Mouse (Mus musculus) embryonic stem cell, embryonic (primary cell): Measurements from ENCODE around the gene Gcnt2.
"Not testable (repeated sequence)": the region's sequence is repeated elsewhere in the genome, so short reads cannot be mapped to it uniquely, and the experiment has no call there.

Experiments
- CTCF ChIA-PET, 4 experiments: fragments of 300-600 bp in 2 of 4; fragments of 350-600 bp in 2 of 4; sonication (Branson Sonifier 250); formaldehyde crosslinking; loops; one replicate each; lab custom pipeline; 2022; ENCODE audit warnings: inconsistent platforms in 2 of 4; lab: Charles Lee
- POLR2A ChIA-PET, 4 experiments: fragments of 300-600 bp in 2 of 4; fragments of 350-600 bp in 2 of 4; sonication (Branson Sonifier 250); formaldehyde crosslinking; loops; one replicate each; lab custom pipeline; 2022; ENCODE audit warnings: antibody characterized with exemption in 4 of 4, inconsistent platforms in 1 of 4; lab: Charles Lee

Gcnt2 gene

GRCm38 (mm10) chr13:40910047-40910446 lies 50.5 kb downstream of the Gcnt2 start:
- CTCF ChIA-PET, result interaction anchor here (0.6 to 1.6 kb wide), 21 partner anchors 9 to 312 kb away, joined by 3 to 12 read pairs (median 3); no protein-coding TSS in a partner anchor
- POLR2A ChIA-PET, result interaction anchor here (0.5 to 15.4 kb wide), 18 partner anchors 9 to 67 kb away, joined by 3 to 180 read pairs (median 4); partner anchors contain the start of gene Gcnt2 (in 1 of the 4)

- POLR2A ChIA-PET, result interaction anchor here in 1 of 4 experiments (1.2 to 15.4 kb wide), 8 partner anchors 10 to 52 kb away, joined by 3 to 180 read pairs (median 8); partner anchors contain the start of gene Gcnt2
Measured at GRCm38 (mm10) chr13:40911951-40912350, 52.4 kb downstream of the Gcnt2 start.

DNA sequence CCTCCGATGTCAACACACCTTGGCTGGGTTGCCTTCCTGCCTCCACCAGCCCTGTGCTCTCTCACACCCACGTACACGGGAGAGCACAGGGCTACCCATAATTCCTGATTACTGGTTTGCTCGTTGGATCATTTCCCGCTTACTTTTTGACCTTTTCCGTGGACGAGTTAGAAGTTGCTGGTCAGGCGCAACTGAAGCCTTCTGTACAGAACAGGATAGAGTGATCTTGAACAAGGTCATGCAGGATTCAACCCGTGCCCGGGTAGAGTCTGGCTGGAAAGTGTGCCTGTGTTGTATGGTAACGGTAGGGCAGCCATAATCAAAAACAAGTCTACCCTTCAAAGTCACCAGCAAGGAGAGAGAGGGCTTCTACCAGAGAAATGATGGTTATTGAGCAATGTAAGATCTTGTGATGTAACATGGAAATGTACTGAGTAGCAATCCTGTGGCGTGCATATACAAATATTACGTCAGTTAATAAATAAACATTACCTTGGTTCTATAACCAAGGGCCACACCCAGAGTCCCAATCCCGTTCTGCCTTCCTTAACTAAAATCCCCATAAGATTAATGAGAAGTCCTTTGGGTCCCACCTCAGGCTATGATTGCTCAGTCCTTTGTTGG lies 54.0 kb downstream of the Gcnt2 start:
- CTCF ChIA-PET, result no interaction called here
- POLR2A ChIA-PET, result interaction anchor here in 3 of 4 experiments (0.6 to 15.4 kb wide), 7 partner anchors 12 to 54 kb away, joined by 3 to 180 read pairs (median 3); partner anchors contain the start of gene Gcnt2 (in 1 of the 3)

More at GRCm38 (mm10) chr13:40911951-40912350, 52.4 kb downstream of the Gcnt2 start:
- CTCF ChIA-PET, result no interaction called here

DNA sequence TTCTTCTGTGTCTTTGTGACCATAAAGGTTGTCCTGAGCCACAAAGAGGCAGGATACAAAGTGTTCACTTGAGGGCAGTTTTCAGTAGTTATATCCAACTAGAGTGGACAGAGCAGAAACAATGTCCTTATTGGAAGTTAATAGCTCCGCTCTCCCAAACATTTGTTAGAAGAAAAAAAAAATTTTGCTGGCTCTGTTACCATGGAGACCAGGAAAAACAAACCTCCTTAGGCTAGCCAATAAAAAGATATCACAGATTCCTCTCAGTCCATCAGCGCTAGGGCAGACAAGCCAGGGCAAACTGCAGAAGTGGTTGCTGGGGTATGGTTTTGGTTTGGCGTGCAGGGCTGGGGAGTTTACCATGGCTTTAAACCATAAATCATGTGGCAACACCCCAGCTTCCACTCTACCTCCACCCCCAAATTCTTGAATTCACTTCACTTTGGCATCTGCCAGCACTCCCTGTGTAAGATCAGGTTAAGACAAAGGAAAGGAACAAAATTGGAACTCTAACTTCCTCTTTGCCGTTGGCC lies 54.6 kb downstream of the Gcnt2 start:
- ChIA-PET POLR2A (interaction anchor here (0.5 to 15.4 kb wide), 9 partner anchors 12 to 89 kb away, joined by 3 to 180 read pairs (median 5); partner anchors contain the start of gene Gcnt2 (in 1 of the 4)), CTCF (no interaction called here)

DNA sequence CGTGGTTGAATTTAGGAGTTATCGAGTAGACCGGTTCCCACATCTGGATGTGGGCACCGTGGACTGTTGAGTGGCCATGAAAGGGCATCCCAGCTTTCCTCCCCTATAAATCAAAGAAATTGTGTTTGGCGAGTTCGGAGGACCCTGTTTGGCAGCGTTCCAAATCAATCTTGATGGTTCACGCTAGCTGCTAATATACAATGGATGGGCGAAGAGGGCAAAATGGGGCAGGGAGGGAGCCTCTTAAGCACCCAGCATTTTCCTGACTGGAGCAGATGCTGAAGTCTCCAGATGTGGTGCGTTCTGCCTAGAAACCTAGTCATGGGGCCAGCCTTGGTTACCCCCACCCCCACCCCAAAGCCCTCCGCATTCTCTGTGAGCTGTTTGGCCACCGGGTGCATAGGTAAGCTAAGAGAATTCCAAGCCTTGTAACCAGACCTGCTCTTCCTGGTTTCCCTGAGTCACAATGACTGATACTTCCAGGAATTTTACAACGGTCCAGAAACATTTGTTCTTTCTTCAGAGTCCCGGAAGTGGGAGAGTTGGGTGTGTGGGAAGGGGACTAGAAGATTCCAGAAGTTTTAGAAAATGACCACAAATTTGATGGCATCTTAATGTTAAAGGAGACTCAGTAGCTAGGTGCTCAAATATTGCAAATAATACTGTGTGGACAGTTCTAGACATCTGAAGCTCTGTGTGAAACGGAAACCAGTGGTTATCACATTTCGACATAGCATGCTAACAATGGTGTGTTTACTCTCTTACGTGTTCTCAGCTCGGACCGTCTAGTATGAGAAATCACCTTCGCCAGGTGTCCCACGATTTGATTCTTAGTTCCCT lies 57.0 kb downstream of the Gcnt2 start:
- CTCF ChIA-PET, result interaction anchor here in 3 of 4 experiments (0.6 to 1.5 kb wide), 12 partner anchors 10 to 1022 kb away, joined by 3 to 18 read pairs (median 4); no protein-coding TSS in a partner anchor
- POLR2A ChIA-PET, result interaction anchor here (0.5 to 15.4 kb wide), 88 partner anchors 7 to 1388 kb away, joined by 3 to 180 read pairs (median 5); partner anchors contain the start of genes Smim13 (in 2 of the 4), Gcnt2 (in 1 of the 4) and Pak1ip1 (in 1 of the 4)

- CTCF ChIA-PET, result interaction anchor here (0.6 to 1.5 kb wide), 12 partner anchors 11 to 1023 kb away, joined by 3 to 18 read pairs (median 4); no protein-coding TSS in a partner anchor
- POLR2A ChIA-PET, result interaction anchor here (0.5 to 15.4 kb wide), 91 partner anchors 8 to 1389 kb away, joined by 3 to 180 read pairs (median 5); partner anchors contain the start of genes Smim13 (in 2 of the 4), Gcnt2 (in 1 of the 4), Pak1ip1 (in 1 of the 4) and Tmem170b (in 1 of the 4)
Measured at GRCm38 (mm10) chr13:40917161-40918091, 57.9 kb downstream of the Gcnt2 start.

- POLR2A ChIA-PET, result interaction anchor here in 3 of 4 experiments (0.6 to 15.4 kb wide), 13 partner anchors 10 to 67 kb away, joined by 3 to 180 read pairs (median 6); no protein-coding TSS in a partner anchor
- CTCF ChIA-PET, result no interaction called here
Measured at GRCm38 (mm10) chr13:40921326-40922059, 61.9 kb downstream of the Gcnt2 start.

GRCm38 (mm10) chr13:40922311-40922877 lies 62.8 kb downstream of the Gcnt2 start:
- ChIA-PET CTCF (interaction anchor here in 2 of 4 experiments (0.6 to 0.8 kb wide), 2 partner anchors 12 to 74 kb away, joined by 4 read pairs; no protein-coding TSS in a partner anchor), POLR2A (interaction anchor here (0.6 to 15.4 kb wide), 13 partner anchors 9 to 127 kb away, joined by 3 to 180 read pairs (median 3); no protein-coding TSS in a partner anchor)

- ChIA-PET CTCF (no interaction called here), POLR2A (interaction anchor here (0.7 to 15.4 kb wide), 16 partner anchors 9 to 94 kb away, joined by 3 to 180 read pairs (median 4); no protein-coding TSS in a partner anchor)
Measured at GRCm38 (mm10) chr13:40923756-40924315, 64.3 kb downstream of the Gcnt2 start.

GRCm38 (mm10) chr13:40928192-40928898 lies 68.8 kb downstream of the Gcnt2 start:
- ChIA-PET CTCF (interaction anchor here in 2 of 4 experiments (0.5 to 0.8 kb wide), 2 partner anchors 9 to 16 kb away, joined by 3 read pairs; no protein-coding TSS in a partner anchor), POLR2A (interaction anchor here in 3 of 4 experiments (0.5 to 9.1 kb wide), 13 partner anchors 8 to 210 kb away, joined by 3 to 52 read pairs (median 6); no protein-coding TSS in a partner anchor)

- POLR2A ChIA-PET, result interaction anchor here in 3 of 4 experiments (0.6 to 9.1 kb wide), 10 partner anchors 8 to 77 kb away, joined by 3 to 52 read pairs (median 4); no protein-coding TSS in a partner anchor
- CTCF ChIA-PET, result not testable (repeated sequence)
Measured at GRCm38 (mm10) chr13:40931871-40932270, 72.3 kb downstream of the Gcnt2 start.

DNA sequence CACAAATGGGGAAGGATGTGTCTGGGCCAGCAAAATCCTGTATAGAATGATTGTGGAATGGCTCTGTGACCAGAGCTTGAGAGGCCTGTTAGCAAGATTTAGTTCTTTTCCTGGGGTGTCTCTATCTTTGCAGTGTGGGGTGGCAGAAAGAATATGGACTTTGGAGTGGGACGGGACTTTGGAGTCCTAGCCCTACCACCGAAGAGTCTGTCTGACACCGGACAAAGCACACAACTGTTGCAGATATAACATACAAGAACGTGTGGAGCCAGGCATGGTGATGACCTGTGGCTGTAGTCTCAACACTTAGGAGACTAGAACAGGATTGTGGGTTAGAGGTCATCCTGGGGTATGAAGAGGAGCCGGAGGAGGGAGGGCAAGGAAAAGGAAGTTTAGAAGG lies 73.0 kb downstream of the Gcnt2 start:
- CTCF ChIA-PET, result no interaction called here
- POLR2A ChIA-PET, result interaction anchor here in 2 of 4 experiments (0.6 to 9.1 kb wide), 6 partner anchors 9 to 46 kb away, joined by 3 to 52 read pairs (median 4); no protein-coding TSS in a partner anchor

GRCm38 (mm10) chr13:40934341-40934740 lies 74.8 kb downstream of the Gcnt2 start:
- CTCF ChIA-PET, result no interaction called here
- POLR2A ChIA-PET, result interaction anchor here in 3 of 4 experiments (0.6 to 9.1 kb wide), 8 partner anchors 10 to 86 kb away, joined by 3 to 52 read pairs (median 3); no protein-coding TSS in a partner anchor

GRCm38 (mm10) chr13:40937586-40937985 lies 78.0 kb downstream of the Gcnt2 start:
- POLR2A ChIA-PET, result interaction anchor here in 3 of 4 experiments (0.6 to 10.8 kb wide), 17 partner anchors 10 to 84 kb away, joined by 3 to 180 read pairs (median 4); partner anchors contain the start of gene Gcnt2 (in 1 of the 3)
- CTCF ChIA-PET, result interaction anchor here in 1 of 4 experiments (0.7 kb wide), 1 partner anchor 27 kb away, joined by 3 read pairs; no protein-coding TSS in a partner anchor
